Mouse (Mus musculus) midbrain, embryonic 12.5 days (tissue): Measurements from ENCODE around the gene Fam217a. TPM values are rescaled to one million over a fixed set of nuclear protein-coding genes. Genes with fewer than 3 reads are reported as not detected.
"Not testable (repeated sequence)": the region's sequence is repeated elsewhere in the genome, so short reads cannot be mapped to it uniquely, and the experiment has no call there.

Source experiments
- ATAC-seq: fragments of 200-750 bp; cut with Nextera tagmentation; 2 replicates; pipeline ENCODE4 v1.8.0; 2017; ENCODE audit warnings: low read depth, moderate TSS enrichment, moderate library complexity; ENCODE audit not compliant: low FRiP score
- H3K27ac ChIP-seq: fragments of 300-500 bp; sonication (generic); replicated peaks from 2 replicates; pipeline ENCODE4 v1.5.1; 2016; ENCODE audit warnings: mild to moderate bottlenecking
- H3K27me3 ChIP-seq: fragments of 300-500 bp; sonication (generic); 2 replicates; pipeline ENCODE4 v1.6.1; 2016; ENCODE audit warnings: mild to moderate bottlenecking
- H3K36me3 ChIP-seq: fragments of 300-500 bp; sonication (generic); 2 replicates; pipeline ENCODE4 v1.6.1; 2016
- H3K4me1 ChIP-seq: fragments of 300-500 bp; sonication (generic); 2 replicates; pipeline ENCODE4 v1.6.1; 2016
- H3K4me2 ChIP-seq: fragments of 300-500 bp; sonication (generic); replicated peaks from 2 replicates; pipeline ENCODE4 v1.6.1; 2016; ENCODE audit warnings: mild to moderate bottlenecking, moderate library complexity
- H3K4me3 ChIP-seq: fragments of 300-500 bp; sonication (generic); 2 replicates; pipeline ENCODE4 v1.5.1; 2016; ENCODE audit warnings: mild to moderate bottlenecking
- H3K9ac ChIP-seq: fragments of 300-500 bp; sonication (generic); replicated peaks from 2 replicates; pipeline ENCODE4 v1.6.1; 2016; ENCODE audit warnings: mild to moderate bottlenecking, moderate library complexity
- H3K9me3 ChIP-seq: fragments of 300-500 bp; sonication (generic); 2 replicates; pipeline ENCODE4 v1.6.1; 2016; ENCODE audit warnings: mild to moderate bottlenecking
- WGBS: fragments of 180-500 bp; shearing (Covaris S2); methylation state at CpG from one replicate; pipeline ENCODE4 v1.1.7; 2016; 5-methylcytosine and 5-hydroxymethylcytosine counted together
- polyA plus RNA-seq: library from polyadenylated mRNA; unstranded; fragments of >200 nt; fragmentation: Nextera tagmentation; extraction: Ambion mirVana; gene quantifications from 2 replicates; pipeline ENCODE4 v1.2.1, GENCODE M21; 2016

Fam217a gene
- 0.64 and 0.68 TPM in 2 replicates for polyA plus RNA-seq

DNA sequence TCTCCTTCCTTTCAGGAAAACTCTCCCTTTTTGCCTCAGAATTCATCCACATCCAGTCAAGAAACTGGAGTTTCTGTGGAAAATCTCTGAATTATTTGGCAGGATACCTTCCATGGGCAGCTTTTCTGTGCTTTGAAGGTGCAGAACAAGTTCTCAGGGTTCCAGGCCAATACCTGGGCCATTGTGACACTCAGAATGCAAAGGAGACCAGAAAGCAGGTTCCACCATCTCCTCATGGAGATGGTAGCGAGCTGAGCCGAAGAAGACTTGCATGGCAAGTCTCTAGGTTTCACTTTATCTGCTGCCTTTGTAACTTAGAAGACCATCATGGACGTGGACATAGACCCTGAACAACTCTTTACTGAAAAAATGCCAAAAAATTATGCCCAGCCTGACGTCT lies at the start of gene Fam217a, which contains the start of gene 4933417A18Rik:
Fam217a (minus strand) TSS at position 101 of the 400 bp plus-strand sequence.
4933417A18Rik (plus strand) TSS at position 200 of the 400 bp plus-strand sequence.
- no peak for ATAC-seq
- no peaks in the 10 kb centered on the region for H3K9me3 ChIP-seq
- no peaks in the 10 kb centered on the region for H3K27me3 ChIP-seq
- H3K9ac ChIP-seq, result no peak within 1 kb of the TSS
- no peaks in the 10 kb centered on the region for H3K4me1 ChIP-seq
- H3K36me3 ChIP-seq, result no peaks in the 10 kb centered on the region
- no peak within 1 kb of the TSS for H3K4me2 ChIP-seq
- H3K27ac ChIP-seq, result no peak within 1 kb of the TSS
- 82% methylated on average over 4 of the region's 4 CpGs for WGBS
- no peak within 1 kb of the TSS for H3K4me3 ChIP-seq

DNA sequence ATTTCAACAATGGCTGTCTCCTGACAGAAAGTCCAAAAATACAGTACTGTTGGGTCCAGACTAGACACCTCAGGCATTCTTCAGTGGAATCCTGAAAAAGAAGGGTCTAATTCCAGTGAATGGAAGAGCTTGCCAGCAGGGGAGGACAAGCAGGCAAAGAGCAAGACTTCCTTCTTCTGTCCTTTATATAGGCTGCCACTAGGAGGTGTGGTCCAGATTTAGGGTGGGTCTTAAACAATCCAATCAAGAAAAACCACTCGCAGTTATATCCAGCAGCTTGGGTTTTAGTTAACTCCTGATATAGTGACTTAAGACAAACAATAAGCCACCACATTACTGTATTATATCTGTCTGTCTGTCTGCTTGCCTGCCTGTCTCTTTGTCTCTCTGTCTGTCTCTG lies 49.7 kb upstream of the Fam217a start:
- Histone ChIP-seq H3K9me3 (no peaks in the 10 kb centered on the region), H3K27ac (no peak overlapping the region), H3K36me3 (peaks cover 20% of the 10 kb centered on the region), H3K4me3 (no peak overlapping the region), H3K4me2 (no peak overlapping the region), H3K9ac (no peak overlapping the region), H3K4me1 (no peaks in the 10 kb centered on the region), H3K27me3 (no peaks in the 10 kb centered on the region)
- no peak for ATAC-seq
- 74% methylated on average over 1 of the region's 1 CpGs for WGBS

DNA sequence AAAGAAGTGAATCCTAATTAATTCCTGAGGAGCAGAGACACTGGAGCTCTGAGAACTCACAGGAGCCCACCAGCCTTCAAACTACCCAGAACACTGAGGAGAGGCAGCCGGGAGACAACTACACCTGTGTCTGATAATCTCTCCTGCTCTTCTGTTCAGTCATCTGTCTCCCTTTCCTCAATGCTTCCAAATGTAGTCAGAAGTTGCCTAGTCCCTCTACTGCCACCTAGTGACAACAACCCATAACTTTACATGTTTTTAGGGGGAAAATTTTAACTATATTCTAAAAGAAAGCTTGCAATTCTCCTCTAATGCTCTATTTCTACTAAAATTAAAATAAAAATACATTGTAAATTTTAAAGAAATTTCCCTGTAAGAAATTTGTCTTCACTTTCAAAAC lies 49.0 kb upstream of the Fam217a start:
- H3K27ac ChIP-seq, result no peak overlapping the region
- no peak overlapping the region for H3K4me2 ChIP-seq
- peaks cover 14% of the 10 kb centered on the region for H3K36me3 ChIP-seq
- WGBS, result 39% methylated on average over 1 of the region's 1 CpGs
- no peak overlapping the region for H3K9ac ChIP-seq
- no peaks in the 10 kb centered on the region for H3K9me3 ChIP-seq
- H3K4me3 ChIP-seq, result no peak overlapping the region
- H3K4me1 ChIP-seq, result no peaks in the 10 kb centered on the region
- H3K27me3 ChIP-seq, result no peaks in the 10 kb centered on the region
- no peak for ATAC-seq

DNA sequence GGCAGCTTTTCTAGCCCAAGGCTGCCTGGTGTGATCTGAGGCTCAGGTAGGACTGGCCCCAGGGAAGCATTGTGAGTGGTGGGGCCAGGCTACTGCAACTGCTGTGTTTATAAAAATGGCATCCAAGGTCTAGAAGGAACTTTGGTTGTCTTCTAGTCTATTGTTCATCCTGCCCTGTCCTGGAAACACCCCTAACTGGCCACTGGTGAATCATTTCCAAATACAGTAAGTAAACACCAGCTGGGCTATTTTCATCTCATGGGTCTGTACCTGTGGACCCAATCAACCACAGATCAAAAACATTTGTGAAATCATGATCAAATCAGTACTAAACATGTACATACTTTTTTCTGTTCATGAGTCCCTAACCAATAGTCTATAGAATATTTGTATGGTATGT lies 48.3 kb upstream of the Fam217a start:
- not testable (repeated sequence) for H3K36me3 ChIP-seq, H3K27me3 ChIP-seq, ATAC-seq, H3K4me3 ChIP-seq, H3K9me3 ChIP-seq, H3K4me1 ChIP-seq, H3K9ac ChIP-seq, H3K27ac ChIP-seq, H3K4me2 ChIP-seq

DNA sequence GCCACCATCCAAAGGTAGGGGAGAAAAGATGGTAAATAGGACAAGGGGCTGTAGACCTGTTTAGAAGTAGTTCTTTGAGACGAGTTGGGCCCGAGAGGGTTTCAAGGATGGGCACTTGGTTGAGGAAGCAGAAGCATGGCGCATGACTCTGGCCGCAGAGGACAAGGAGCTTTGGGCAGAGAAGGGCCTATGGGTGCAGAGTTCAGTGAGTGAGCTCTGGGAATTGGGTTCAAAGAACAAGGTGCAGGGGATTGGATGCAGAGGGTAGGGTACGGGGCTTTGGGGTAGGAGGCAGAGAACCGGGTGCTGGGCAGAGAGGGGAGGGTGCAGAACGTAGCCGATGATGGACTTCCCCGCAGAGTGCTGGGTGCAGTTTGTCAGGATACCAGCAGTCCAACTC lies 41.5 kb upstream of the Fam217a start:
- H3K9me3 ChIP-seq, ATAC-seq, H3K27ac ChIP-seq, H3K36me3 ChIP-seq, H3K9ac ChIP-seq, H3K4me2 ChIP-seq, H3K4me3 ChIP-seq, H3K4me1 ChIP-seq: not testable (repeated sequence)
- WGBS, result 74% methylated on average over 9 of the region's 9 CpGs
- H3K27me3 ChIP-seq, result peaks cover 32% of the 10 kb centered on the region

DNA sequence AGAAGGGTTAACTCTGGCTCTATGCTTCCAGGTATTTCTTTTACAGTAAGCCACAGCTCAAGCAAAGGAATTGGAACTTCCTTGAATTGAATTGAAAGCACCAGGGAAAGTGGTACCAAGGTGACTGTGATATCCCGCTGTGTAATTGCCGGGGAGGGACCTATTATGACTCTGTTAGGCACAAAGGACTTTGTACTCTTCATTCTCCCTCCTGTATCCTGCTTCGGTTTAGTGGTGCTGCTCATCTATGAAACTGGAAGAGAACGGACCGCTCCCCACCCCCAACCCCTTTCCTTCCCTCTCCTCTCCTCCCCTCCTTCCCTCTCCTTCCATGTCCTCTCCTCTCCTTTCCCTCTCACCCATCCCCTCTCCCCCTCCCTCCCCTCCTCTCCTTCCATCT lies 40.8 kb upstream of the Fam217a start:
- Histone ChIP-seq H3K27ac (no peak overlapping the region), H3K4me1 (peaks cover 6% of the 10 kb centered on the region; the same call in 1 of the 2 replicates), H3K27me3 (peaks cover 32% of the 10 kb centered on the region), H3K9me3 (no peaks in the 10 kb centered on the region), H3K9ac (no peak overlapping the region), H3K4me2 (peak overlapping the region; percentile 69), H3K4me3 (peak overlapping the region; percentile 44), H3K36me3 (no peaks in the 10 kb centered on the region)
- ATAC-seq, result no peak
- WGBS, result 8% methylated on average over 5 of the region's 5 CpGs

DNA sequence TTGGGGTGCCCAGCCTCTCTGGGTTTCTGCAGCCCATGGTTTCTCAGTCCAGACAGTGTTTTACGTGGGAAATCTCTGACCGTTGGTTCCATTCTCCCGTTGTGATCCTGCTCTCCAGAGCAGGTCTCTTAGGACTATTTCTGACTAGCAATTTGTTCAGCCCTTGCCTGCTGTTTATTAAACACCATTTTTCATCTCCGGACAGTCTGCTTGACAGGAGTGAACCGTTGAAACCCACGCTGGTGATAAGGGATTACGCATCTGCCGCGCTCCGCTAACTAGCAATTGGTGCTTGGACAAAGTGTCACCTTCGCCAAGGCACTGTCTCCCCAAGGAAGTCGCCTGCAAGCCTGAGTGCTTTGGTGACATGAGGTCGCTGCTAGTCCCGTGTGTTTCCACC lies 40.3 kb upstream of the Fam217a start:
- Histone ChIP-seq H3K4me3 (peak overlapping the region; percentile 44), H3K9me3 (no peaks in the 10 kb centered on the region), H3K9ac (no peak overlapping the region), H3K27me3 (peaks cover 32% of the 10 kb centered on the region), H3K4me2 (peak overlapping the region; percentile 69), H3K4me1 (peaks cover 6% of the 10 kb centered on the region; the same call in 1 of the 2 replicates), H3K36me3 (no peaks in the 10 kb centered on the region), H3K27ac (no peak overlapping the region)
- WGBS, result 7% methylated on average over 14 of the region's 14 CpGs
- ATAC-seq, result no peak

DNA sequence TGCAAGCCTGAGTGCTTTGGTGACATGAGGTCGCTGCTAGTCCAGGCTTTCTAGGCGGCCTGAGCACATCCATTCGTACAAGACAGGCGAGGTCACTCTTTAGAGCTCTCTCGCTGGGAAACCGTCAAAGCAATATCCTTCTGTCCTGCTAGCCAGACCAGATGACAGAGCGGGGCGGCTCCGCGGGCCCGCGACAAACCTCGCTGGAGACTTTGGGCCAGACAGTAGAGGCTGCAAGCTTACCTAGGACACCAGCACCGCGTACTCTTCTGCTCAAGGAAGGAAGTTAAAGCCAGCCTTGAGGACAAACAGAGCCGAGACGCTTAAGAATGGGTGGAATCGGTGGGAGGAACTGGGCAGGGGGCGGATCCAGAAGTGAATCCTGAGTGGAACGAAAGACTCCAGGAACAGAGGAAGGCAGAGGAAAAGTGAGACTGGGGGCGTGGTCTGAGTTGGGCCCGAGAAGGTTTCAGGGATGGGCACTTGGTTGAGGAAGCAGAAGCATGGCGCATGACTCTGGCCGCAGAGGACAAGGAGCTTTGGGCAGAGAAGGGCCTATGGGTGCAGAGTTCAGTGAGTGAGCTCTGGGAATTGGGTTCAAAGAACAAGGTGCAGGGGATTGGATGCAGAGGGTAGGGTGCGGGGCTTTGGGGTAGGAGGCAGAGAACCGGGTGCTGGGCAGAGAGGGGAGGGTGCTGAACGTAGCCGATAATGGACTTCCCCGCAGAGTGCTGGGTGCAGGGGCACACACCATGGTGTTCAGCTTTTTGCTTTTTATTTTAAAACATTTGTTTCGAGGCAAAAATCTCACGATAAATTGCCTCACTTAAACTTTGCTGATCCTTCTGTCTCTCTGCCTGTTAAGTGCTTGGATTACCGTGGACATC lies 39.6 kb upstream of the Fam217a start, which contains the start of gene Eci3:
Eci3 (minus strand) TSS at position 300 of the 887 bp plus-strand sequence.
- Histone ChIP-seq H3K27ac (no peak within 1 kb of the TSS), H3K9me3 (no peaks in the 10 kb centered on the region), H3K4me2 (peak within 1 kb of the TSS; percentile 69), H3K4me1 (peaks cover 6% of the 10 kb centered on the region; the same call in 1 of the 2 replicates), H3K36me3 (no peaks in the 10 kb centered on the region), H3K27me3 (peaks cover 32% of the 10 kb centered on the region), H3K4me3 (peak within 1 kb of the TSS; percentile 44), H3K9ac (peak within 1 kb of the TSS; percentile 29)
- WGBS, result 2% methylated on average over 32 of the region's 32 CpGs
- ATAC-seq, result peak; percentile 66

DNA sequence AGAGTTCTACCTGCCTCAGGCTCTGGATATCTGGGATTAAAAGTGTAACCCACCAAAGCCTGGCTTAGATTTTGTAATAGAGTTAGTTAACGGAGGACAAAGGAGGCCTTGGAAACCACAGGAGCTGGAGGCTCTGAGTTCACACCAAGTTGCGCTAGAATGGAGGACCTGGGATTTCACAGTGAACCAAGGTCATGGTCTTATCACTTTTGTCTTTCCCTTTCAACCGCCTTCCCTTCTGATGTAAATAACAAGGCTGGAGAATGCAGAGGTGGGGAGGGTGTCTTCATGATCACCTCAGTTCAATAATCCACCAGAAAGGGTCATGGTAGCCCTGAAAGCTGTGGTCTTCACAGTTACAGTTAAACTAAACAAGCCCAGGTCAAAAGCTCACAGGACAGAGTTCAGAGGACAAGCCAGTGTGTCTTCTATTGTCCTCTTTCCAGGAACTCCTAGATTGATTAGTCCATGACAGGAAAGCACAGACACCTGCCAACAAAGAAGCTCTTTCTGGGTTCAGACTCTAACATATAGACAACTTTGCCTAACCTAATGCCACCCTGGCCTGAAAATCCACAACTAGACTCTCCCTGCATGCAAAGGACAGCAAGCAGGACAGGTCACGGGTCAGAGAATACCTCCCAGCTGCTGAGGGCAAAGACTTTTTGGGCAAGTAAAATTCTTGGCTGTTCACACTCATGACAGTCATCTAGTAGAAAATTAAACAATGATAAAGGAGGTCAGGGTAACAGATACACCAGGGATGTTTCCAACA lies 37.1 kb upstream of the Fam217a start:
- H3K36me3 ChIP-seq, result no peaks in the 10 kb centered on the region
- 79% methylated on average over 4 of the region's 4 CpGs for WGBS
- no peak overlapping the region for H3K4me3 ChIP-seq

DNA sequence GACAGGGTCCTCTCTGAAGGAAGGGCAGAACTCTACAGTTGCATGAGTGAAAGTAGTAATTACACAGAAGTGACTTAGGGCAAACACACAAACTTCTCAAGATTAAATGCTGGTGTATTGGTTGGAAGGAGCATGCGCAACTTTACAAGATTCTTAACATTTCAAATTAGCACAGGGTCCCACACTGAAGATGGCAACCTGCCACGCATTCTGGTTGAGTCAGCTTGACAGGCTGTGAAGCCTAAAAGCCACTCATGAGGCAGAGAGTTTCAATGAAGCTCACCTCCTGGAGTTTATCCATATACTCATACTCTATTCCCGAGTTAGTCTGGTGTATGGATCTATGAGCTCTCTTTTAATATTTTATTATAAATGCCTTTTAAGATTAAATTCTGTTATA lies 34.0 kb upstream of the Fam217a start:
- H3K4me1 ChIP-seq, H3K4me3 ChIP-seq, H3K36me3 ChIP-seq, H3K4me2 ChIP-seq, H3K27ac ChIP-seq, H3K9me3 ChIP-seq, H3K9ac ChIP-seq, ATAC-seq, H3K27me3 ChIP-seq: not testable (repeated sequence)
- WGBS, result 84% methylated on average over 3 of the region's 3 CpGs

More for the DNA sequence above, 37.1 kb upstream of the Fam217a start:
- Histone ChIP-seq H3K4me2 (no peak overlapping the region), H3K9me3 (no peaks in the 10 kb centered on the region), H3K27ac (no peak overlapping the region), H3K27me3 (peaks cover 32% of the 10 kb centered on the region), H3K9ac (no peak overlapping the region), H3K4me1 (peaks cover 6% of the 10 kb centered on the region; the same call in 1 of the 2 replicates)
- no peak for ATAC-seq

DNA sequence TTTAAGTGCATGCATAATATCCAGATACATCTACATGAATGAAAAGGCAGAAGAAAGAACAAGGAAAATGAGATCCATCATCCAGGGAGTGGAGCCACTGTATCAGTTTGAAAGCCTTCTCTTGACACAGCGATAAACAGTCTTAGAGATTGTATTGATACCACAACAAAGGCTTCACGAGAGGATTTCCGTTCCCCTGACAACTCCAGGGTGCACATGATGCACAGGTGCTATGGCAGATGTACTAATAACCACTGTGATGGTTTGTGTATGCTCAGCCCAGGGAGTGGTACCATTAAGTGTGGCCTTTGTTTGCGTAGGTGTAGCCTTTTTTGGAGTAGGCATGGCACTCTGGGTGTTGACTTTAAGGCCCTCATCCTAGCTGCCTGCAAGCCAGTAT lies 32.8 kb upstream of the Fam217a start:
- Histone ChIP-seq H3K4me1 (no peaks in the 10 kb centered on the region), H3K36me3 (no peaks in the 10 kb centered on the region), H3K27me3 (no peaks in the 10 kb centered on the region), H3K9ac (no peak overlapping the region), H3K9me3 (no peaks in the 10 kb centered on the region), H3K4me3 (no peak overlapping the region), H3K4me2 (no peak overlapping the region), H3K27ac (no peak overlapping the region)
- ATAC-seq, result no peak
- WGBS, result 86% methylated on average over 4 of the region's 4 CpGs

DNA sequence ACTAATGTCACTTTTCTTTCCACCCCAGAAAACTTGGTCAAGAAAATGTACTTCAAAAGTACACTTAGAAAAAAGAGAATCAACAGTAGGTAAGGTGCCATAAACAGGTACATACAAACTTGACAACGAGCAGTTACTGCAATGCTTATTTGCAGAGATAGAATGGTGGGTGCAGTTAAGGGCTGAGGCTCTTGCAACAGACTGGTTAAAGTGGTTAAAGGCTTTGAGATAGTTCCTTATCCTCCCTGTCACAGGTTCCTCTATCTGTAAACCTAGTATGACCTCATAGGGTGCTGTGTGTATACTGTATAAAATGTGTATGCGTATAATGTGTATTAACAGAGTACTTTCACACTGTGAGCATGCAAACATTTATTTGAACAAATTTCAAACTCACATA lies 27.3 kb upstream of the Fam217a start:
- ATAC-seq, H3K36me3 ChIP-seq, H3K4me1 ChIP-seq, H3K4me2 ChIP-seq, H3K9me3 ChIP-seq, H3K27me3 ChIP-seq, H3K27ac ChIP-seq, H3K4me3 ChIP-seq, H3K9ac ChIP-seq: not testable (repeated sequence)
- 93% methylated on average over 2 of the region's 2 CpGs for WGBS
